16 mouse cellular contexts compared by ENCODE assay signal in the genomic region with DNA sequence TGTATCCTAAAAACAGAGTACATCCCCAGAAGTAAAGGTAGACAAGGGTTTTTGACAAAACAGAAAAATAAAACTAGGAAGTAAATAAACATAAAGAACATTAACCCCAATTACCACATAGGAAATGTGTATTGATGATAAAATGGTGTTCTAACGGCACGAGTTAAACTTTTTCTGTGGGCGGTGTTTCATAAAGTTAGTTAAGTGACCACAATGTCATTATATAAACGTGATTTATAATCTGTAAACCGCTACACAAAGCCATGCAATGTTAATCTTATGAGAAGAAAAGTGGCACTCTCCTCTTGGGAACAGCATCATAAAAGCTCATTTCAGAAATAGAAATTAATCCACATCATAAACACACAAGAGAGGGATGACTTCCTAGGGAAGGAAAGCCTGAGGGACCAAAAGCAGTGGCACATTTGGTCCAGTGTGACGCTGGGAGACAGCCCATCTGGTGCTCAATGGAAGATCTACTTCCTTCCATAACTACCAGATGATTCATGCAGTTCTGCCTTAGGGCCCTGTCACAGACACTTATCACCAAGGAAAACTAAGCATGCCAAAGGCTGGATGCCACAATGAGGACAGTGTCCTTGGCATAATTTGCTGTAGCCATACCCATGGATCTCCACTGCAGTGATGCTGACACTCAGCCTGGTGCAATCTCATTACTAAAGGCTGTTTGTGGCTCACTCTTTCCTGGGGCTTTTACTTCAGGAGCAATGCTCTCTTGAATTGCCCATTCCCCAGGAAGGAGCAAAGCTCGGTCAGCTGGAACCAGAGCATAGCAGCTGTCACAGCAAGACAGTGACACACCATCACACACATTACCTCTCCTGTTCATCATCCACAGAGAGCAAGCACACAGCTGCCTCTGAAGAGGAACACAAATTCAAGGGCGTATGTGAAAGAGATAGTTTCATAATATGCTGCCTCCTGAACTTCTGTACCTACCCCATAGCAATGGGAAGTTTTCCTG.
DNase-seq lines count a peak whose midpoint lies in the region; ATAC-seq lines count a peak whose summit lies in the region.
"Had no signal": no experiment of that assay in that cellular context is flagged by ENCODE, and none has a peak within 500 bp of the region (broad histone marks: within the 10 kb centered on the region; RNA-seq: fewer than 3 reads in every experiment).

No protein-coding gene starts in this region.

- 86% methylated on average over 8 of the region's 8 CpGs for WGBS in midbrain, embryonic 11.5 days
- 87% methylated on average over 8 of the region's 8 CpGs for WGBS in midbrain, embryonic 16.5 days
- WGBS in embryonic facial prominence, embryonic 14.5 days: 81% methylated on average over 8 of the region's 8 CpGs

- no peaks in the 10 kb centered on the region for H3K4me1 ChIP-seq in midbrain, embryonic 11.5 days (ENCODE audit: control insufficient read depth, insufficient read depth, low read length)
- no peaks in the 10 kb centered on the region for H3K4me1 ChIP-seq in midbrain, embryonic 16.5 days (ENCODE audit: control insufficient read depth, insufficient read depth, low read length)
- H3K4me1 ChIP-seq in embryonic facial prominence, embryonic 14.5 days (ENCODE audit: control insufficient read depth, insufficient read depth, low read length): no peaks in the 10 kb centered on the region
- H3K4me1 ChIP-seq: limb, embryonic 13.5 days; lung, embryonic 15.5 days had no signal

- peak; percentile 67 to 86 for DNase-seq in adrenal gland, adult (ENCODE audit: inconsistent age in 2 of 2, low spot score in 1 of 2)
- DNase-seq in adrenal gland, adult 18-20 months (ENCODE audit: low spot score in 2 of 2): no peak
- peak; percentile 69 for DNase-seq in midbrain, embryonic 11.5 days (ENCODE audit: low spot score, missing footprints)
- DNase-seq in embryonic facial prominence, embryonic 14.5 days (ENCODE audit: low spot score): no peak
- DNase-seq in retina, adult 2 months (ENCODE audit: low read depth, low spot score): peak; percentile 33
- no peak for DNase-seq in spleen, adult 18-20 months
- no peak for DNase-seq in spleen, postnatal 10 days (ENCODE audit: low spot score in 2 of 2)
- DNase-seq: gastrocnemius, postnatal 14 days; heart, postnatal 14 days; kidney, adult 8-10 months; layer of hippocampus, adult 9-11 months; right cerebral cortex, postnatal 25 days had no signal

- H3K27ac ChIP-seq in midbrain, embryonic 11.5 days (ENCODE audit: low read depth, low read length): no peak overlapping the region
- H3K27ac ChIP-seq in midbrain, embryonic 16.5 days (ENCODE audit: low read length): no peak overlapping the region
- no peak overlapping the region for H3K27ac ChIP-seq in embryonic facial prominence, embryonic 14.5 days (replicated peaks; ENCODE audit: low read depth, low read length)
- H3K27ac ChIP-seq: limb, embryonic 13.5 days; lung, embryonic 15.5 days; stomach, postnatal 0 days had no signal

- no peak overlapping the region for H3K4me3 ChIP-seq in midbrain, embryonic 11.5 days (ENCODE audit: low read depth, low read length)
- H3K4me3 ChIP-seq in midbrain, embryonic 16.5 days (ENCODE audit: low read depth, low read length): no peak overlapping the region
- no peak overlapping the region for H3K4me3 ChIP-seq in embryonic facial prominence, embryonic 14.5 days (ENCODE audit: low read depth, low read length)
- H3K4me3 ChIP-seq: limb, embryonic 13.5 days; lung, embryonic 15.5 days had no signal

- ATAC-seq in midbrain, embryonic 11.5 days (ENCODE audit: low FRiP score): no peak
- no peak for ATAC-seq in midbrain, embryonic 16.5 days
- peak; percentile 55; the same call in 1 of the 2 replicates for ATAC-seq in embryonic facial prominence, embryonic 14.5 days (ENCODE audit: low read depth)

- H3K9me3 ChIP-seq in midbrain, embryonic 11.5 days (ENCODE audit: control insufficient read depth, low read length): no peaks in the 10 kb centered on the region
- H3K9me3 ChIP-seq in midbrain, embryonic 16.5 days (replicated peaks; ENCODE audit: control insufficient read depth, low read length, poor library complexity, severe bottlenecking): no peaks in the 10 kb centered on the region
- H3K9me3 ChIP-seq in embryonic facial prominence, embryonic 14.5 days (ENCODE audit: control insufficient read depth, low read length): no peaks in the 10 kb centered on the region
- H3K9me3 ChIP-seq: limb, embryonic 13.5 days; lung, embryonic 15.5 days had no signal

- H3K36me3 ChIP-seq in midbrain, embryonic 11.5 days (ENCODE audit: control insufficient read depth, insufficient read depth, low read length): no peaks in the 10 kb centered on the region
- H3K36me3 ChIP-seq in midbrain, embryonic 16.5 days (ENCODE audit: control insufficient read depth, insufficient read depth, low read length): peaks cover 2% of the 10 kb centered on the region; the same call in 1 of the 2 replicates
- H3K36me3 ChIP-seq in embryonic facial prominence, embryonic 14.5 days (ENCODE audit: control insufficient read depth, insufficient read depth, low read length): no peaks in the 10 kb centered on the region
- H3K36me3 ChIP-seq: limb, embryonic 13.5 days; lung, embryonic 15.5 days had no signal

- H3K27me3 ChIP-seq in midbrain, embryonic 11.5 days (ENCODE audit: control insufficient read depth, insufficient read depth, low read length): no peaks in the 10 kb centered on the region
- no peaks in the 10 kb centered on the region for H3K27me3 ChIP-seq in midbrain, embryonic 16.5 days (ENCODE audit: control insufficient read depth, insufficient read depth, low read depth, low read length)
- no peaks in the 10 kb centered on the region for H3K27me3 ChIP-seq in embryonic facial prominence, embryonic 14.5 days (replicated peaks; ENCODE audit: control insufficient read depth, insufficient read depth, low read length)
- H3K27me3 ChIP-seq: limb, embryonic 13.5 days; lung, embryonic 15.5 days had no signal

- H3K9ac ChIP-seq in midbrain, embryonic 11.5 days (ENCODE audit: low read length): no peak overlapping the region
- H3K9ac ChIP-seq in midbrain, embryonic 16.5 days (ENCODE audit: low read depth, low read length): no peak overlapping the region
- H3K9ac ChIP-seq in embryonic facial prominence, embryonic 14.5 days (ENCODE audit: low read depth, low read length): no peak overlapping the region
- H3K9ac ChIP-seq: limb, embryonic 13.5 days; lung, embryonic 15.5 days had no signal

- no peak overlapping the region for H3K4me2 ChIP-seq in midbrain, embryonic 11.5 days
- no peak overlapping the region for H3K4me2 ChIP-seq in midbrain, embryonic 16.5 days (ENCODE audit: low read length)
- H3K4me2 ChIP-seq in embryonic facial prominence, embryonic 14.5 days (ENCODE audit: low read depth, low read length): no peak overlapping the region
- H3K4me2 ChIP-seq: limb, embryonic 13.5 days; lung, embryonic 15.5 days had no signal

Comparison
In these comparisons a context has a peak if more than half of its experiments do, and no peak if none do; other contexts are left out.
1. DNase-seq: peak in adrenal gland, adult (2 of 2), midbrain, embryonic 11.5 days (single experiment) and retina, adult 2 months (single experiment); none in adrenal gland, adult 18-20 months (0 of 2), embryonic facial prominence, embryonic 14.5 days (single experiment), spleen, adult 18-20 months (0 of 2) and spleen, postnatal 10 days (0 of 2).